8 mouse cellular contexts compared by ENCODE assay signal in the genomic region with DNA sequence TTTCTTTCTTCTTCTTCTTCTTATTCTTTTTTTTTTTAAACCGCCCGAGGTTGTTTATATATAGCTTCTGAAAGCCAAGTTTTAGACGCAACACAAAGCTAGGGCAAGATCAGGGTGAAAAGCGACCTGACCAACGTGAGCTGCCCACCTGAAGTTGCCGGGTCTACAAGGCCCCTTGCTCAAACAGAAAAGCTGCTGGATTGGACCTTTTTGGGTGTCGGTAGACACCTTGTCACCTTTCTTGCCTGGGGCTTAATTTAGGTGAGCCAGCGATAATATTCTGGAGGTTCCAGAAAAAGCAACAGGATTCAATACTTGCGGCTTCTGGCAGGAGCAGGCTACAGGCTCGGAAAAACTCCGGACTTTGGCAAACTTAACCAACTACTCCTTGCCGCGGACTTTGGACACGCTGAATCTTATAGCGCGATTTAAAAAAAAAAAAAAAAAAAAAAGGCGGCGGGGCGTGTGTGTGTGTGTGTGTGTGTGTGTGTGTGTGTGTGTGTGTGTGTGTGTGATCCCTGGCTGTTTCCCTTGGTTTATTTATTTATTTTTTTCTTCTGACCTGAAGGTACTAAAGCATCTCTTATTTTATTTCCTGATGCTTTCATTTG.
DNase-seq lines count a peak whose midpoint lies in the region; ATAC-seq and TF ChIP-seq lines count a peak whose summit lies in the region.

No protein-coding gene starts in this region.

- no peak for TF ChIP-seq EP300 in stomach, postnatal 0 days (optimal IDR thresholded peaks at IDR 0.05)

- DNase-seq in heart, embryonic 10.5 days (ENCODE audit: low spot score): no peak
- DNase-seq in heart, adult 18-20 months: no peak
- peak; percentile 34 for DNase-seq in midbrain, embryonic 10.5 days (ENCODE audit: low spot score)
- peak; percentile 59 for DNase-seq in limb, embryonic 11.5 days (ENCODE audit: low spot score)
- peak; percentile 56 for DNase-seq in stomach, postnatal 0 days (ENCODE audit: low spot score)
- no peak for DNase-seq in thymus, adult 2 months
- no peak for DNase-seq in cerebellum, postnatal 25 days

- no peak overlapping the region for H3K4me2 ChIP-seq in midbrain, embryonic 15.5 days
- H3K4me2 ChIP-seq in limb, embryonic 11.5 days (ENCODE audit: low read depth, severe bottlenecking): peak overlapping the region; percentile 18; the same call in 1 of the 2 replicates
- peak overlapping the region; percentile 99 for H3K4me2 ChIP-seq in stomach, postnatal 0 days (replicated peaks; ENCODE audit: low read depth)

- no peak for TF ChIP-seq POLR2A in thymus, adult 2 months (IDR thresholded peaks at IDR 0.05; ENCODE audit: control insufficient read depth, extremely low read depth, insufficient read depth, low read length, poor library complexity)

- peak overlapping the region; percentile 57 for H3K4me3 ChIP-seq in heart, embryonic 10.5 days
- no peak overlapping the region; the same call in 1 of the 2 replicates for H3K4me3 ChIP-seq in midbrain, embryonic 10.5 days
- H3K4me3 ChIP-seq in midbrain, embryonic 15.5 days: no peak overlapping the region
- H3K4me3 ChIP-seq in limb, embryonic 11.5 days (ENCODE audit: low read depth, low read length): peak overlapping the region; percentile 43; the same call in 1 of the 2 replicates
- peak overlapping the region; percentile 59 for H3K4me3 ChIP-seq in stomach, postnatal 0 days (ENCODE audit: low read depth, low read length)
- H3K4me3 ChIP-seq in thymus, adult 2 months (ENCODE audit: control insufficient read depth, insufficient read depth, low read length): no peak overlapping the region

- no peak for TF ChIP-seq CTCF in stomach, postnatal 0 days (IDR thresholded peaks at IDR 0.05; ENCODE audit: low read depth)
- no peak for TF ChIP-seq CTCF in thymus, adult 2 months (IDR thresholded peaks at IDR 0.05; ENCODE audit: borderline replicate concordance, control insufficient read depth, extremely low read depth, insufficient read depth, low read length, poor library complexity)

- no peak for ATAC-seq in midbrain, embryonic 15.5 days (replicated peaks)
- ATAC-seq in limb, embryonic 11.5 days (ENCODE audit: insufficient number of reproducible peaks, low FRiP score, low TSS enrichment, low read depth): no peak
- ATAC-seq in stomach, postnatal 0 days (ENCODE audit: low FRiP score, low TSS enrichment): no peak

- H3K4me1 ChIP-seq in heart, embryonic 10.5 days: peaks cover 32% of the 10 kb centered on the region
- peaks cover 47% of the 10 kb centered on the region for H3K4me1 ChIP-seq in midbrain, embryonic 10.5 days
- peaks cover 37% of the 10 kb centered on the region for H3K4me1 ChIP-seq in midbrain, embryonic 15.5 days
- peaks cover 13% of the 10 kb centered on the region for H3K4me1 ChIP-seq in limb, embryonic 11.5 days (ENCODE audit: control insufficient read depth, insufficient read depth, low read length)
- H3K4me1 ChIP-seq in stomach, postnatal 0 days (replicated peaks; ENCODE audit: control insufficient read depth, insufficient read depth): no peaks in the 10 kb centered on the region
- H3K4me1 ChIP-seq in thymus, adult 2 months (replicated peaks; ENCODE audit: control insufficient read depth, insufficient read depth, low read length): peaks cover 27% of the 10 kb centered on the region

- no peaks in the 10 kb centered on the region for H3K9me3 ChIP-seq in heart, embryonic 10.5 days
- H3K9me3 ChIP-seq in midbrain, embryonic 10.5 days (replicated peaks): no peaks in the 10 kb centered on the region
- H3K9me3 ChIP-seq in midbrain, embryonic 15.5 days: no peaks in the 10 kb centered on the region
- no peaks in the 10 kb centered on the region for H3K9me3 ChIP-seq in limb, embryonic 11.5 days (ENCODE audit: control insufficient read depth, low read length)
- H3K9me3 ChIP-seq in stomach, postnatal 0 days (ENCODE audit: control insufficient read depth, low read length): no peaks in the 10 kb centered on the region

- peaks cover 72% of the 10 kb centered on the region for H3K27me3 ChIP-seq in heart, embryonic 10.5 days (ENCODE audit: insufficient read depth, poor library complexity, severe bottlenecking)
- peaks cover 99% of the 10 kb centered on the region for H3K27me3 ChIP-seq in midbrain, embryonic 10.5 days (ENCODE audit: low read depth, poor library complexity, severe bottlenecking)
- H3K27me3 ChIP-seq in midbrain, embryonic 15.5 days (replicated peaks): peaks cover 77% of the 10 kb centered on the region
- H3K27me3 ChIP-seq in limb, embryonic 11.5 days (ENCODE audit: control insufficient read depth, insufficient read depth, low read length): peaks cover 23% of the 10 kb centered on the region
- no peaks in the 10 kb centered on the region; the same call in 1 of the 2 replicates for H3K27me3 ChIP-seq in stomach, postnatal 0 days (ENCODE audit: control insufficient read depth, insufficient read depth, low read length)
- H3K27me3 ChIP-seq in thymus, adult 2 months (ENCODE audit: control insufficient read depth, insufficient read depth, low read length): no peaks in the 10 kb centered on the region

- H3K27ac ChIP-seq in heart, embryonic 10.5 days: no peak overlapping the region
- no peak overlapping the region for H3K27ac ChIP-seq in midbrain, embryonic 10.5 days (replicated peaks)
- H3K27ac ChIP-seq in midbrain, embryonic 15.5 days: no peak overlapping the region
- H3K27ac ChIP-seq in limb, embryonic 11.5 days (replicated peaks; ENCODE audit: low read depth, low read length): no peak overlapping the region
- H3K27ac ChIP-seq in stomach, postnatal 0 days (replicated peaks): no peak overlapping the region
- H3K27ac ChIP-seq in thymus, adult 2 months (ENCODE audit: control insufficient read depth, insufficient read depth, low read length): no peak overlapping the region; the same call in 1 of the 2 replicates

- whole genome bisulfite sequencing in heart, embryonic 10.5 days: 4% methylated on average over 16 of the region's 19 CpGs
- 2% methylated on average over 16 of the region's 19 CpGs for WGBS in midbrain, embryonic 10.5 days
- WGBS in midbrain, embryonic 15.5 days: 3% methylated on average over 16 of the region's 19 CpGs
- 4% methylated on average over 16 of the region's 19 CpGs for WGBS in limb, embryonic 11.5 days
- WGBS in stomach, postnatal 0 days: 8% methylated on average over 16 of the region's 19 CpGs
- WGBS in thymus, adult 2 months: 80% methylated on average over 16 of the region's 19 CpGs

- H3K9ac ChIP-seq in midbrain, embryonic 15.5 days: no peak overlapping the region
- no peak overlapping the region for H3K9ac ChIP-seq in limb, embryonic 11.5 days (ENCODE audit: low read length)
- peak overlapping the region; percentile 55 for H3K9ac ChIP-seq in stomach, postnatal 0 days (ENCODE audit: low read length)

- no peaks in the 10 kb centered on the region for H3K36me3 ChIP-seq in heart, embryonic 10.5 days
- H3K36me3 ChIP-seq in midbrain, embryonic 10.5 days: no peaks in the 10 kb centered on the region
- no peaks in the 10 kb centered on the region for H3K36me3 ChIP-seq in midbrain, embryonic 15.5 days (replicated peaks)
- no peaks in the 10 kb centered on the region for H3K36me3 ChIP-seq in limb, embryonic 11.5 days (ENCODE audit: control insufficient read depth, insufficient read depth, low read length)
- H3K36me3 ChIP-seq in stomach, postnatal 0 days (ENCODE audit: control insufficient read depth, insufficient read depth, low read length): no peaks in the 10 kb centered on the region
- H3K36me3 ChIP-seq in thymus, adult 2 months (ENCODE audit: control insufficient read depth, insufficient read depth, low read length): peaks cover 16% of the 10 kb centered on the region

Comparison
In these comparisons a context has a peak if more than half of its experiments do, and no peak if none do; other contexts are left out.
1. DNase-seq: peak in midbrain, embryonic 10.5 days (single experiment), limb, embryonic 11.5 days (single experiment) and stomach, postnatal 0 days (single experiment); none in heart, embryonic 10.5 days (single experiment), heart, adult 18-20 months (0 of 2), thymus, adult 2 months (single experiment) and cerebellum, postnatal 25 days (0 of 2).
2. H3K4me3 ChIP-seq: peak in heart, embryonic 10.5 days (single experiment), limb, embryonic 11.5 days (single experiment) and stomach, postnatal 0 days (single experiment); none in midbrain, embryonic 10.5 days (single experiment), midbrain, embryonic 15.5 days (single experiment) and thymus, adult 2 months (single experiment).